Mouse (Mus musculus) midbrain, postnatal 0 days (tissue): Measurements from ENCODE around the gene Dip2b. TPM values are rescaled to one million over a fixed set of nuclear protein-coding genes. Genes with fewer than 3 reads are reported as not detected.

Source experiments
- ATAC-seq: fragments of 200-750 bp; cut with Nextera tagmentation; 2 replicates; pipeline ENCODE4 v1.8.0; 2017; ENCODE audit warnings: moderate number of reproducible peaks, mild to moderate bottlenecking, moderate TSS enrichment, moderate library complexity; ENCODE audit not compliant: low FRiP score
- DNase-seq: peaks from one replicate; pipeline ENCODE4 v3.0.0-alpha.2; 2015; ENCODE audit warnings: low spot score
- H3K27ac ChIP-seq: fragments of 300-500 bp; sonication (generic); 2 replicates; pipeline ENCODE4 v1.5.1; 2014; ENCODE audit warnings: low read depth, mild to moderate bottlenecking, low read length, mixed read lengths
- H3K27me3 ChIP-seq: fragments of 300-500 bp; sonication (generic); 2 replicates; pipeline ENCODE4 v1.6.1; 2014; ENCODE audit warnings: low read length, control low read depth, mixed read lengths; ENCODE audit not compliant: insufficient read depth
- H3K36me3 ChIP-seq: fragments of 300-500 bp; sonication (generic); 2 replicates; pipeline ENCODE4 v1.6.1; 2014; ENCODE audit warnings: low read length, control low read depth, mixed read lengths; ENCODE audit not compliant: insufficient read depth
- H3K4me1 ChIP-seq: fragments of 300-500 bp; sonication (generic); 2 replicates; pipeline ENCODE4 v1.6.1; 2014; ENCODE audit warnings: mild to moderate bottlenecking, control low read depth, antibody characterized with exemption, low read length, mixed read lengths; ENCODE audit not compliant: insufficient read depth
- H3K4me2 ChIP-seq: fragments of 300-500 bp; sonication (generic); 2 replicates; pipeline ENCODE4 v1.6.1; 2014; ENCODE audit warnings: low read depth, mild to moderate bottlenecking, low read length, mixed read lengths; ENCODE audit not compliant: poor library complexity, severe bottlenecking
- H3K4me3 ChIP-seq: fragments of 300-500 bp; sonication (generic); 2 replicates; pipeline ENCODE4 v1.5.1; 2014; ENCODE audit warnings: low read depth, mild to moderate bottlenecking, low read length, moderate library complexity
- H3K9ac ChIP-seq: fragments of 300-500 bp; sonication (generic); replicated peaks from 2 replicates; pipeline ENCODE4 v1.6.1; 2014; ENCODE audit warnings: mild to moderate bottlenecking, low read length, moderate library complexity, mixed read lengths; ENCODE audit not compliant: poor library complexity, severe bottlenecking
- H3K9me3 ChIP-seq: fragments of 300-500 bp; sonication (generic); 2 replicates; pipeline ENCODE4 v1.6.1; 2016; ENCODE audit warnings: low read length, control low read depth
- CTCF ChIP-seq: IDR thresholded peaks from 2 replicates; pipeline ENCODE4 v1.5.1; 2016; ENCODE audit warnings: antibody characterized with exemption, mild to moderate bottlenecking
- WGBS: fragments of 180-500 bp; shearing (Covaris S2); extraction: QIAGEN DNeasy Blood & Tissue Kit; methylation state at CpG from one replicate; pipeline ENCODE4 v1.1.7; 2014; 5-methylcytosine and 5-hydroxymethylcytosine counted together
- polyA plus RNA-seq: library from polyadenylated mRNA; unstranded; fragments of >200 nt; fragmentation: Nextera tagmentation; extraction: Ambion mirVana; gene quantifications from 2 replicates; pipeline ENCODE4 v1.2.1, GENCODE M21; 2015
- total RNA-seq: library from RNA; depleted of rRNA; stranded (reverse); fragments of >200 nt; gene quantifications from 2 replicates; pipeline ENCODE4 v1.2.3, GENCODE M21; 2014; rRNA removed

The Dip2b gene
- 44.1 and 44.8 TPM in 2 replicates for total RNA-seq
- 8.0 and 10.5 TPM in 2 replicates for polyA plus RNA-seq

DNA sequence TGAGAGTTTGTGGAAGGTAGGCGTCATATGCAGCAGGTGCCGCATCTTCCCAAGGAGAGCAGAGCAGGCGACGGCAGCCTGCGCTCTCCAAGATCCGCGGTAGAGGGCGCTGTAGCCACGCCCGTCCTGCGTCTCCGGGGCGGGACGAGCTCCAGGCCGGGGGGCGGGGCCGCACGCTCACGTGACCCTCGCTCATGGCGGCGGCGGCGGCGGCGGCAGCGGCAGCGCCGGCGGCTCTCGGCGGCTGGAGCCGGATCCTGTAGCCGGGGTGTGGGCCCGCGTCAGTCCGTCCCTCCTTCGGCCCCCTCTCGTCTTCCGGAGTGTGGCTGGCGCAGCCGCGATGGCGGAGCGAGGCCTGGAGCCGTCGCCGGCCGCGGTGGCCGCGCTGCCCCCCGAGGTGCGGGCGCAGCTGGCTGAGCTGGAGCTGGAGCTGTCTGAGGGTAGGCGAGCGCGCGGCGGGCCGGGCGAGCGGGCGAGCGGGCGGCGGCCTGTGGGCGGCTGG, at the start of gene Dip2b:
Gene Dip2b (plus strand): TSS at position 195 of the 502 bp plus-strand sequence.
- Histone ChIP-seq H3K27me3 (no peaks in the 10 kb centered on the region; the same call in 1 of the 2 replicates), H3K4me3 (peak within 1 kb of the TSS; percentile 96), H3K27ac (peak within 1 kb of the TSS; percentile 99), H3K9me3 (no peaks in the 10 kb centered on the region), H3K4me2 (peak within 1 kb of the TSS; percentile 53), H3K9ac (peak within 1 kb of the TSS; percentile 100), H3K36me3 (no peaks in the 10 kb centered on the region), H3K4me1 (peaks cover 9% of the 10 kb centered on the region; the same call in 1 of the 2 replicates)
- WGBS: 0% methylated on average over 23 of the region's 68 CpGs
- peak; percentile 93 for DNase-seq
- TF ChIP-seq CTCF: peak; percentile 89
- peak; percentile 93 for ATAC-seq

DNA sequence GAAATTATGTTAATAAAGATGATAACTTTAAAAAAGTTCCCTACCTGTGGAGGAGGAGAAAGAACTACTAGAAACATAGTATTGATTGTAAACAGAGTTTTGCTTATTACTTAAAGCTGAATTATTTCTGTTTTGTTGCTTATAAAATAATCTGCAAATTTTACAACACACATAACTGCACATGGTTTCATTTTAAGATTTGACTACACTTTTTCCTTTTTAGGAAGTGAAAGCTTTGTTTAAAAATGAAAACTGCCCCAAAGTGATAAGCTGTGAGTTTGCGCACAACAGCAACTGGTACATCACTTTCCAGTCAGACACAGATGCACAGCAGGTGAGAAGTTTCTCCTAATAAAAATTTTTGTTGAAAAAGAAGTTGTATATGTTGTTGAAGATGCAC, 45.4 kb upstream of the Dip2b start:
- no peak for TF ChIP-seq CTCF
- Histone ChIP-seq H3K4me1 (no peaks in the 10 kb centered on the region), H3K4me2 (no peak overlapping the region), H3K27ac (no peak overlapping the region), H3K36me3 (peaks cover 18% of the 10 kb centered on the region; the same call in 1 of the 2 replicates), H3K9ac (no peak overlapping the region), H3K9me3 (no peaks in the 10 kb centered on the region), H3K4me3 (no peak overlapping the region), H3K27me3 (no peaks in the 10 kb centered on the region)
- WGBS: 98% methylated on average over 1 of the region's 1 CpGs
- ATAC-seq (no peak), DNase-seq (no peak)

DNA sequence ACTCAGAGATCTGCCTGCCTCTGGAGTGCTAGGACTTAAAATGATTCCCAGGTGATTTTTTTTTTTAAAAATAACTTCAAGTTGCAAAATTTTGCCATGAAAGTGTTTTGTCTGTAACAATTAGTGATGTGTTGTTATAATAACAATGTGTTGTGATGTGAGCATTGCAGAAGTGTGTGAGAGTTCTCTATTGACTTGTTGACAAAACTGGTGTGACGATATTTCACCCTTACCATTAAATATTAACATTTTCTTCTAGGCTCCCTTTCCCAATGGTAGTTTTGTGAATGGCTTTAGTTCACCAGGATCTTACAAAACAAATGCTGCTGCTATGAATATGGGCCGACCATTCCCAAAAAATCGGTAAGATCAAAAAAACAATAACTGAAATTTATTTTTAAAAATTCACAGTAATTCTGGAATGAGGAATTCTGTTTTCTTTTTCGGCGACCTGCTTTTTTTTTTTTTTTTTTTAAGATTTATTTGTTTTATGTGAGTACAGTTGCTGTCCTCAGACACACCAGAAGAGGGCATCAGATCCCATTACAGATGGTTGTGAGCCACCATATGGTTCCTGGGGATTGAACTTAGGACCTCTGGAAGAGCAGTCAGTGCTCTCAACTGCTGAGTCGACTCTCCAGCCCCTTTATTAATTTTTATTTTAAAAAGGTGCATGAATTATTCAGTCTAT, 41.2 kb upstream of the Dip2b start:
- WGBS: 91% methylated on average over 6 of the region's 6 CpGs
- Histone ChIP-seq H3K4me3 (no peak overlapping the region), H3K27ac (no peak overlapping the region), H3K36me3 (peaks cover 28% of the 10 kb centered on the region), H3K4me1 (no peaks in the 10 kb centered on the region), H3K9me3 (no peaks in the 10 kb centered on the region), H3K4me2 (no peak overlapping the region), H3K9ac (no peak overlapping the region), H3K27me3 (no peaks in the 10 kb centered on the region)
- DNase-seq: no peak
- no peak for TF ChIP-seq CTCF
- no peak for ATAC-seq

DNA sequence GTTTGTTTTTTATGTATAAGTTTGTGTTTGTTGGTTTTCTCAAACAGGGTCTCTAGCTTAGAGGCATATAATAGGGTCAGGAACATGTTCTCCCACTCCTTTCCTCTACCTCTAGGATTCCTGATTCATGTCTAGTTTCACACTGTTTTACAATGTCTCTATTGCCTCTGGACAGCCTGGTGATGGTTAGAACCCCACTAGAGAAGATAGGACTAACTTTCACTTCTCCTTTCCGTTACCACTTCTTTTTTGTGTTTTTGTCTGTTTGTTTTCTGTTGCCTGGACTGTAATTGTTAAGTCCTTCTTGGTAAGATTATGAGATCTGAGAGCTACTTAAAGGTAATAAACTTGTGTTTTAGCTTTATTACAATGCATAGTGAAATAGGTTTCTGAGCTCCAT, 39.1 kb upstream of the Dip2b start:
- Histone ChIP-seq H3K27ac (no peak overlapping the region), H3K9me3 (no peaks in the 10 kb centered on the region), H3K27me3 (no peaks in the 10 kb centered on the region), H3K4me1 (no peaks in the 10 kb centered on the region), H3K4me3 (no peak overlapping the region), H3K4me2 (no peak overlapping the region), H3K36me3 (peaks cover 38% of the 10 kb centered on the region), H3K9ac (no peak overlapping the region)
- WGBS: 89% methylated on average over 1 of the region's 1 CpGs
- TF ChIP-seq CTCF: no peak
- ATAC-seq (no peak), DNase-seq (no peak)

DNA sequence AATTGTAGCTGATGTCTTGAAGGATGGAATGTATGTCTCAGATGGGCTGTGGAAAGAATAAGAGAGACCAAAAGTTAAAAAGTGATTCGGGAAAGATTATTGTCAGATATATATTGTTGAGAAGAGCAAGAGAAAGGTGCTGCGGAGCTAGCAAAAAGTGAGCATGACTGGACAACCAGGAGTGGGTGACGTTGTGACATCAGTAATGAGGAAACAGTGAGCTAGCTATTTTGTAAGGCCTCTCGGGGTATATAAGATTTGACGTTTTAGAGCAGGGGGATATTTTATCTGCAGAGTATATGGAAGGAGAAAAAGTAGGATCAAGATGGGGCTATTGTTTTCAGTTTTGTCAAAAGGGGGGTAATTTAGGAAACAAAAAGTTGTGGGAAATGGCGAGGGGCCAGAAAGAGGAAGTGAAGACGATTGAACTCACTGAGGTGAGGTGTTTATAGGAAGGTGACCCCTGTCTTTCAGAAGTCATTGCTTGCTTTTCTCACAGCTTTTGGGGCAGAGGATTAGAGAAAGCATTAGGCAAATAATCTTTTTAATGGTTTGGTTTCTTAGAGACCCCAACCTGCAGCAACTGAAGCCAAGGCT, 33.7 kb upstream of the Dip2b start:
- TF ChIP-seq CTCF: no peak
- WGBS: 91% methylated on average over 7 of the region's 7 CpGs
- no peak for DNase-seq
- no peak for ATAC-seq
- Histone ChIP-seq H3K4me3 (no peak overlapping the region), H3K36me3 (peaks cover 38% of the 10 kb centered on the region), H3K27ac (no peak overlapping the region), H3K27me3 (no peaks in the 10 kb centered on the region), H3K4me1 (no peaks in the 10 kb centered on the region), H3K9me3 (no peaks in the 10 kb centered on the region), H3K4me2 (no peak overlapping the region), H3K9ac (no peak overlapping the region)

DNA sequence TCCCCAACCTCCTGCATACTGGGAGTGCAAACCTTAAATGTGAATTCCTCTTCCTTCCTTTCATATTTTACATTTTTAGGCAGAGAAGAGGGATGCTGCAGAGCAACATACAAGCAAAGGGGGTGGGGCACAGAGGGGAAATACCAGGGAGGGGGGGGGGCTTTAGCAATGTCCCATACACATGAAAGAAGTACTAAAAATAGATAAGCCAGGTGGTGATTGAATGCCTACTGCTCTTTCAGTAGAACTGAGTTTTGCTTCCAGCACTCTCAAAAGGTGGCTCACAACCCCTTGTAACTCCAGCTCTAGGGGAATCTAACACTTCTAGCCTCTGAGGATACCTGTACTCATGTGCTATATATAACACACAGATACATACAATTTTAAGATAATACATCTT, 32.3 kb upstream of the Dip2b start:
- Histone ChIP-seq H3K4me3 (no peak overlapping the region), H3K9me3 (no peaks in the 10 kb centered on the region), H3K27ac (no peak overlapping the region), H3K4me2 (no peak overlapping the region), H3K4me1 (no peaks in the 10 kb centered on the region), H3K27me3 (no peaks in the 10 kb centered on the region), H3K9ac (no peak overlapping the region), H3K36me3 (peaks cover 43% of the 10 kb centered on the region)
- ATAC-seq (no peak), DNase-seq (no peak)
- TF ChIP-seq CTCF: no peak
